Mouse (Mus musculus): ENCODE data around the gene Hoxd3.
A peak's percentile ranks its signal among the peaks of the same experiment; 100 is the strongest.

Hoxd3 gene

GRCm38 (mm10) chr2:74777536-74778275 is 66.0 kb downstream of the Hoxd3 start:
- DNase-seq (ENCODE audit: low read depth, low spot score), result peak; percentile 61

GRCm38 (mm10) chr2:74781386-74781785 is 69.7 kb downstream of the Hoxd3 start:
- no peak for DNase-seq (ENCODE audit: low read depth, low spot score)

- DNase-seq (ENCODE audit: low read depth, low spot score), result no peak
Observed at GRCm38 (mm10) chr2:74795531-74795930, 83.8 kb downstream of the Hoxd3 start.
